Mouse (Mus musculus) lung, postnatal 0 days (tissue): ENCODE data around the gene Zfp622. TPM values are rescaled to one million over a fixed set of nuclear protein-coding genes. Genes with fewer than 3 reads are reported as not detected.
"Not testable (repeated sequence)": the region's sequence is repeated elsewhere in the genome, so short reads cannot be mapped to it uniquely, and the experiment has no call there.

Experiments used
- ATAC-seq: fragments of 200-750 bp; cut with Nextera tagmentation; 2 replicates; pipeline ENCODE4 v1.8.0; 2017; ENCODE audit warnings: moderate library complexity
- DNase-seq: peaks from one replicate; pipeline ENCODE4 v3.0.0-alpha.2; 2016; ENCODE audit warnings: low spot score
- H3K27ac ChIP-seq: fragments of 300-500 bp; sonication (generic); 2 replicates; pipeline ENCODE4 v1.5.1; 2014; ENCODE audit warnings: antibody characterized with exemption, mild to moderate bottlenecking, low read length, mixed read lengths
- H3K27me3 ChIP-seq: fragments of 300-500 bp; sonication (generic); replicated peaks from 2 replicates; pipeline ENCODE4 v1.6.1; 2014; ENCODE audit warnings: low read length, mixed read lengths; ENCODE audit not compliant: insufficient read depth
- H3K36me3 ChIP-seq: fragments of 300-500 bp; sonication (generic); 2 replicates; pipeline ENCODE4 v1.6.1; 2014; ENCODE audit warnings: low read length, mixed read lengths; ENCODE audit not compliant: insufficient read depth
- H3K4me1 ChIP-seq: fragments of 300-500 bp; sonication (generic); 2 replicates; pipeline ENCODE4 v1.6.1; 2014; ENCODE audit warnings: antibody characterized with exemption, low read depth, low read length, mixed read lengths; ENCODE audit not compliant: insufficient read depth
- H3K4me2 ChIP-seq: fragments of 300-500 bp; sonication (generic); replicated peaks from 2 replicates; pipeline ENCODE4 v1.6.1; 2014; ENCODE audit warnings: low read depth, mild to moderate bottlenecking, low read length, moderate library complexity, mixed read lengths
- H3K4me3 ChIP-seq: fragments of 300-500 bp; sonication (generic); 2 replicates; pipeline ENCODE4 v1.5.1; 2014; ENCODE audit warnings: low read depth, low read length
- H3K9ac ChIP-seq: fragments of 300-500 bp; sonication (generic); replicated peaks from 2 replicates; pipeline ENCODE4 v1.6.1; 2014; ENCODE audit warnings: low read depth, mild to moderate bottlenecking
- H3K9me3 ChIP-seq: fragments of 300-500 bp; sonication (generic); 2 replicates; pipeline ENCODE4 v1.6.1; 2016; ENCODE audit warnings: low read length, mixed read lengths
- CTCF ChIP-seq: IDR thresholded peaks from 2 replicates; pipeline ENCODE4 v1.5.1; 2016; ENCODE audit warnings: antibody characterized with exemption, mild to moderate bottlenecking
- EP300 ChIP-seq: IDR thresholded peaks from 2 replicates; pipeline ENCODE4 v1.6.1; 2016; ENCODE audit warnings: antibody characterized with exemption, mild to moderate bottlenecking, control low read depth
- WGBS: fragments of 180-500 bp; shearing (Covaris S2); extraction: QIAGEN DNeasy Blood & Tissue Kit; methylation state at CpG from one replicate; pipeline ENCODE4 v1.1.7; 2014; 5-methylcytosine and 5-hydroxymethylcytosine counted together
- polyA plus RNA-seq: library from polyadenylated mRNA; unstranded; fragments of >200 nt; fragmentation: Nextera tagmentation; extraction: Ambion mirVana; gene quantifications from 2 replicates; pipeline ENCODE4 v1.2.1, GENCODE M21; 2015

Gene Zfp622
- polyA plus RNA-seq, 1 experiment from 2014 or later: 18.4 TPM

- Histone ChIP-seq H3K4me1 (peaks cover 8% of the 10 kb centered on the region; the same call in 1 of the 2 replicates), H3K27ac (peak overlapping the region; percentile 93), H3K9me3 (no peaks in the 10 kb centered on the region), H3K4me2 (peak overlapping the region; percentile 94), H3K4me3 (peak overlapping the region; percentile 96), H3K9ac (peak overlapping the region; percentile 91), H3K27me3 (no peaks in the 10 kb centered on the region), H3K36me3 (no peaks in the 10 kb centered on the region)
- TF ChIP-seq EP300 (no peak), CTCF (no peak)
- DNase-seq (peak; percentile 27), ATAC-seq (no peak)
- whole genome bisulfite sequencing: under 1% methylated on average over 66 of the region's 71 CpGs
Measured at GRCm38 (mm10) chr15:25984734-25985492, 747 bp downstream of the Zfp622 start.

GRCm38 (mm10) chr15:25992992-25993727 lies 9.0 kb downstream of the Zfp622 start:
- no peak overlapping the region for H3K4me3 ChIP-seq
- ATAC-seq (peak; percentile 48; the same call in 1 of the 2 replicates), DNase-seq (peak; percentile 74)
- H3K27ac ChIP-seq: no peak overlapping the region
- H3K4me2 ChIP-seq: no peak overlapping the region
- WGBS: 52% methylated on average over 8 of the region's 8 CpGs
- TF ChIP-seq CTCF (peak; percentile 72), EP300 (no peak)
- H3K9ac ChIP-seq: no peak overlapping the region
- no peaks in the 10 kb centered on the region for H3K27me3 ChIP-seq
- H3K36me3 ChIP-seq: peaks cover 19% of the 10 kb centered on the region; the same call in 1 of the 2 replicates
- H3K4me1 ChIP-seq: no peaks in the 10 kb centered on the region
- H3K9me3 ChIP-seq: no peaks in the 10 kb centered on the region

GRCm38 (mm10) chr15:25995521-25995920 lies 11.4 kb downstream of the Zfp622 start:
- H3K27me3 ChIP-seq: no peaks in the 10 kb centered on the region
- WGBS: 43% methylated on average over 2 of the region's 2 CpGs
- no peaks in the 10 kb centered on the region for H3K9me3 ChIP-seq
- no peak overlapping the region for H3K9ac ChIP-seq
- H3K36me3 ChIP-seq: peaks cover 19% of the 10 kb centered on the region; the same call in 1 of the 2 replicates
- no peak overlapping the region for H3K4me2 ChIP-seq
- ATAC-seq: no peak
- DNase-seq: peak; percentile 65
- TF ChIP-seq EP300: no peak
- peak; percentile 73 for TF ChIP-seq CTCF
- H3K4me3 ChIP-seq: no peak overlapping the region
- no peak overlapping the region for H3K27ac ChIP-seq
- H3K4me1 ChIP-seq: no peaks in the 10 kb centered on the region

- not testable (repeated sequence) for H3K27ac ChIP-seq, H3K27me3 ChIP-seq, H3K4me2 ChIP-seq, H3K4me3 ChIP-seq, H3K9me3 ChIP-seq, DNase-seq, ATAC-seq, H3K4me1 ChIP-seq, H3K9ac ChIP-seq
- peaks cover 19% of the 10 kb centered on the region; the same call in 1 of the 2 replicates for H3K36me3 ChIP-seq
- WGBS: 69% methylated on average over 5 of the region's 5 CpGs
Measured at GRCm38 (mm10) chr15:25999545-25999944, 15.4 kb downstream of the Zfp622 start.

- TF ChIP-seq CTCF (no peak), EP300 (no peak)
- Histone ChIP-seq H3K9me3 (no peaks in the 10 kb centered on the region), H3K9ac (no peak overlapping the region), H3K4me3 (no peak overlapping the region), H3K36me3 (no peaks in the 10 kb centered on the region), H3K4me2 (no peak overlapping the region), H3K4me1 (no peaks in the 10 kb centered on the region), H3K27me3 (no peaks in the 10 kb centered on the region), H3K27ac (no peak overlapping the region)
- ATAC-seq (no peak), DNase-seq (no peak)
- 76% methylated on average over 3 of the region's 3 CpGs for WGBS
Measured at GRCm38 (mm10) chr15:26008621-26009020, 24.5 kb downstream of the Zfp622 start.

- TF ChIP-seq CTCF (no peak), EP300 (no peak)
- no peak for ATAC-seq
- 64% methylated on average over 4 of the region's 4 CpGs for WGBS
- H3K9me3 ChIP-seq: no peaks in the 10 kb centered on the region
- no peaks in the 10 kb centered on the region for H3K27me3 ChIP-seq
- DNase-seq: no peak
- H3K9ac ChIP-seq: no peak overlapping the region
- H3K4me2 ChIP-seq: no peak overlapping the region
- H3K27ac ChIP-seq: no peak overlapping the region
- no peaks in the 10 kb centered on the region for H3K36me3 ChIP-seq
- no peaks in the 10 kb centered on the region for H3K4me1 ChIP-seq
- no peak overlapping the region for H3K4me3 ChIP-seq
Measured at GRCm38 (mm10) chr15:26012891-26013290, 28.7 kb downstream of the Zfp622 start.
